Mouse (Mus musculus) spleen, adult 2 months (tissue): Measurements from ENCODE around the gene Camk2g.

ENCODE experiments used
- CTCF ChIP-seq: fragments of 200-500 bp; IDR thresholded peaks from 2 replicates; pipeline ENCODE4 v1.5.1; 2011; ENCODE audit warnings: mild to moderate bottlenecking, inconsistent platforms; ENCODE audit not compliant: insufficient read depth, insufficient read length, insufficient replicate concordance; ENCODE audit errors: extremely low read depth
- POLR2A ChIP-seq: fragments of 200-500 bp; IDR thresholded peaks from 2 replicates; pipeline ENCODE4 v1.6.1; 2011; ENCODE audit warnings: low read depth, low read length, inconsistent platforms

GRCm38 (mm10) chr14:20785231-20785630, 8.7 kb downstream of the Camk2g start:
- TF ChIP-seq POLR2A (no peak), CTCF (no peak)
